Mouse (Mus musculus): Measurements from ENCODE around the gene Litaf. TPM values are rescaled to one million over a fixed set of nuclear protein-coding genes. Genes with fewer than 3 reads are reported as not detected.

Litaf gene
- polyA plus RNA-seq, 1 experiment, result 102 TPM

DNA sequence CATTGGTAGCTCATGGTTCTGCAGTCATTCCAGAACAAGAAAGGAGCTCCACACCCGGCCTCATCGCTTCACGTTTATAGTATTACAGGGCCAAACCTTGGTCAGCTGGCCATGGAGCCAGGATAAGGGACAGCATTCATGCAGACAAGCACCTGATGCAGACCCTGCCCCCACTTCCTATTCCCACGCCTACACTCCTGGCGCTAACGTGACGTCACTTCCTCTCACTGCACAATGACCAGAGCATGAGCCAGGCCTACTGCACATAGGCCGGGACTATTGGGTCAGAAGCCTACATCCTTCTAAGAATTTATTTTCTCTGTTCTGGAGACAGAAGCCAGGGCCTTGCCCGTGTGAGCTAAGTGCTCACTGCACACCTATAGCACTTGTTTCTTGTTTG, 115.4 kb downstream of the Litaf start:
- peak overlapping the region; percentile 52 for H3K4me3 ChIP-seq (ENCODE audit: low read depth, low read length)
- no peaks in the 10 kb centered on the region for H3K9me3 ChIP-seq (replicated peaks; ENCODE audit: control insufficient read depth, insufficient read depth, low read length, poor library complexity, severe bottlenecking)
- no peak overlapping the region for H3K27ac ChIP-seq (ENCODE audit: insufficient read depth, low read length)
- H3K4me1 ChIP-seq (ENCODE audit: control insufficient read depth, insufficient read depth, low read length), result peaks cover 2% of the 10 kb centered on the region
- no peaks in the 10 kb centered on the region for H3K36me3 ChIP-seq (ENCODE audit: control insufficient read depth, insufficient read depth, low read length, poor library complexity, severe bottlenecking)
- H3K27me3 ChIP-seq (ENCODE audit: control insufficient read depth, insufficient read depth, low read length, poor library complexity, severe bottlenecking), result no peaks in the 10 kb centered on the region
- TF ChIP-seq EP300 (IDR thresholded peaks at IDR 0.05; ENCODE audit: insufficient read depth, low read depth, low read length), result no peak; the same call in 1 of the 2 replicates
- no peak for TF ChIP-seq POLR2A (IDR thresholded peaks at IDR 0.05; ENCODE audit: insufficient read depth, low read length)
- TF ChIP-seq CTCF (IDR thresholded peaks at IDR 0.05; ENCODE audit: low read depth, low read length), result no peak
- H3K9ac ChIP-seq (ENCODE audit: low read depth, poor library complexity, severe bottlenecking), result no peak overlapping the region

DNA sequence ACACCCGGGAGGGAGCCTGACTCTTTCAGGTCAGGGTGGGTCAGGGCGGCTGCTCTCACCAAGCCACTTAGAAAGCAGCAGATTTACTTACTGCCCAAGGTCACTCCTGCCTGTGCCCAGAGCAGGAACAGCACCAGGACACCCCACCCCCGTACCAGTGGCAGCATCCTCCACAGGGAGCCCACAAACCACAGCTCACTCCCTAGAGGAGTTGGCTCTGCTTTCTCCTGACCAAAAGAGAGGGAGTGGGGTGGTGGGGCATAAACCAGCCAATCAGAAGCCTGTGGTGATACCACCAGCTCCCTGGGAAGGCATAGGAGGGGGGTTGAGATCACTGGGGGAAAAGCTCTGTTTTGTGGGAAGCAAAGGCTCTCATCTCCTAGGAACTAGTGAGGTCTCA, 118.2 kb downstream of the Litaf start:
- Histone ChIP-seq H3K4me1 (ENCODE audit: control insufficient read depth, insufficient read depth, low read length) (peaks cover 2% of the 10 kb centered on the region), H3K27ac (ENCODE audit: insufficient read depth, low read length) (no peak overlapping the region), H3K9ac (ENCODE audit: low read depth, poor library complexity, severe bottlenecking) (no peak overlapping the region), H3K9me3 (replicated peaks; ENCODE audit: control insufficient read depth, insufficient read depth, low read length, poor library complexity, severe bottlenecking) (no peaks in the 10 kb centered on the region), H3K4me3 (ENCODE audit: low read depth, low read length) (no peak overlapping the region), H3K36me3 (ENCODE audit: control insufficient read depth, insufficient read depth, low read length, poor library complexity, severe bottlenecking) (no peaks in the 10 kb centered on the region), H3K27me3 (ENCODE audit: control insufficient read depth, insufficient read depth, low read length, poor library complexity, severe bottlenecking) (no peaks in the 10 kb centered on the region)
- TF ChIP-seq CTCF (IDR thresholded peaks at IDR 0.05; ENCODE audit: low read depth, low read length), result no peak
- TF ChIP-seq EP300 (IDR thresholded peaks at IDR 0.05; ENCODE audit: insufficient read depth, low read depth, low read length), result no peak
- no peak for TF ChIP-seq POLR2A (IDR thresholded peaks at IDR 0.05; ENCODE audit: insufficient read depth, low read length)

DNA sequence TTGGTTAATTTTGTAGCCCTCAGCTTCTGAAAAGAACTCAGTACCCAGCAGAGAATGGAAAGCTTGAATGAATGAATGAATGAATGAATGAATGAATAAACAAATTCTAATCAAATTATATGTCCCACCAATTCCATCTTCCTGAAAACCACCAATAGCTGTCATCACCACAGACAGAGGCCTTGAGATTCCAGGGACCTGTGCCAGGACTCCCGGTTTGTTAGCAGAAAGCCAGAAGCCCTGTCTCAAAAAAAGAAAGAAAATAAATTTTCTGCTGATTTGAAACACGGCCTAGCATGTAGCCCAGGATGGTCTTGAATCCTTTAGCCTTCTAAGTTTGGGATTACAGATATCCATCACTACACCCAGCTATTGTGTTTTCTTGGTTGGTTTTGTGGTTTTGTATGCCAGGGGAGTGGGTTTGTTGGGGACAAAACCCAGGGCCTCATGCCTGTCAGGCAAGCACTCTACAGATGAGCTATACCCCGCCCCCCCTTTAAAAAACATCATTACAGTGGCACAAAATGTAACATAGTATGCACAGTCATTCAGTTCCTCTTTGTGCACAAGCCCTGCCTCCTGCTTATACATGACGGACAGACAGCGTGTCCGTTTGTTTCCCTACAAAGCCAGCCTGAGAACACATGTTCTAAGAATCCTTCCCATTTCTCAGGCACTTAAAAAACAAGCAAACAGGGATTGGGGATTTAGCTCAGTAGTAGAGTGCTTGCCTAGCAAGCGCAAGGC, 120.4 kb downstream of the Litaf start:
- Histone ChIP-seq H3K4me3 (ENCODE audit: low read depth, low read length) (no peak overlapping the region), H3K9ac (ENCODE audit: low read depth, poor library complexity, severe bottlenecking) (no peak overlapping the region), H3K27ac (ENCODE audit: insufficient read depth, low read length) (no peak overlapping the region), H3K36me3 (ENCODE audit: control insufficient read depth, insufficient read depth, low read length, poor library complexity, severe bottlenecking) (no peaks in the 10 kb centered on the region), H3K4me1 (ENCODE audit: control insufficient read depth, insufficient read depth, low read length) (peaks cover 2% of the 10 kb centered on the region), H3K27me3 (ENCODE audit: control insufficient read depth, insufficient read depth, low read length, poor library complexity, severe bottlenecking) (no peaks in the 10 kb centered on the region), H3K9me3 (replicated peaks; ENCODE audit: control insufficient read depth, insufficient read depth, low read length, poor library complexity, severe bottlenecking) (no peaks in the 10 kb centered on the region)
- TF ChIP-seq EP300 (IDR thresholded peaks at IDR 0.05; ENCODE audit: insufficient read depth, low read depth, low read length), result no peak
- TF ChIP-seq CTCF (IDR thresholded peaks at IDR 0.05; ENCODE audit: low read depth, low read length), result no peak
- TF ChIP-seq POLR2A (IDR thresholded peaks at IDR 0.05; ENCODE audit: insufficient read depth, low read length), result no peak

DNA sequence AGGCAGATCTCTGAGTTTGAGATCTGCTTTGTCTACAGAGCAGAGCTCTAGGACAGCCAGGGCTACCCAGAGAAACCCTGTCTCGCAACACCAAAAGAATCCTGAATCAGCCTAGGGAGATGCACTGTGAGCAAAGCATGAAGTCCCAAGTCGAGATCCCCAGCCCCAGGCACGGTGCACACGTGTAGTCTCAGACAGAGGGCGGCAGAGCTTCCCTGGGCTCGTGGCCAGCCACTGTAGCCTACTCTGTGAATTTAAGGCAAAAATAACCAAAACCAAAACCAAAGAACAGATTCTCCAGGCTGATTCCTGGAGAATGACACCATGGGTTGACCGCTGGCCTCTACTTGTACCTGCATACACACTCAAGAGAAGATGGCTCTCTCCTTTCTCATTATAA, 121.4 kb downstream of the Litaf start:
- no peaks in the 10 kb centered on the region for H3K9me3 ChIP-seq (replicated peaks; ENCODE audit: control insufficient read depth, insufficient read depth, low read length, poor library complexity, severe bottlenecking)
- H3K27me3 ChIP-seq (ENCODE audit: control insufficient read depth, insufficient read depth, low read length, poor library complexity, severe bottlenecking), result no peaks in the 10 kb centered on the region
- no peak overlapping the region for H3K4me3 ChIP-seq (ENCODE audit: low read depth, low read length)
- no peak overlapping the region for H3K9ac ChIP-seq (ENCODE audit: low read depth, poor library complexity, severe bottlenecking)
- H3K36me3 ChIP-seq (ENCODE audit: control insufficient read depth, insufficient read depth, low read length, poor library complexity, severe bottlenecking), result no peaks in the 10 kb centered on the region
- TF ChIP-seq EP300 (IDR thresholded peaks at IDR 0.05; ENCODE audit: insufficient read depth, low read depth, low read length) (no peak), CTCF (IDR thresholded peaks at IDR 0.05; ENCODE audit: low read depth, low read length) (no peak), POLR2A (IDR thresholded peaks at IDR 0.05; ENCODE audit: insufficient read depth, low read length) (no peak)
- peaks cover 2% of the 10 kb centered on the region for H3K4me1 ChIP-seq (ENCODE audit: control insufficient read depth, insufficient read depth, low read length)
- no peak overlapping the region for H3K27ac ChIP-seq (ENCODE audit: insufficient read depth, low read length)

DNA sequence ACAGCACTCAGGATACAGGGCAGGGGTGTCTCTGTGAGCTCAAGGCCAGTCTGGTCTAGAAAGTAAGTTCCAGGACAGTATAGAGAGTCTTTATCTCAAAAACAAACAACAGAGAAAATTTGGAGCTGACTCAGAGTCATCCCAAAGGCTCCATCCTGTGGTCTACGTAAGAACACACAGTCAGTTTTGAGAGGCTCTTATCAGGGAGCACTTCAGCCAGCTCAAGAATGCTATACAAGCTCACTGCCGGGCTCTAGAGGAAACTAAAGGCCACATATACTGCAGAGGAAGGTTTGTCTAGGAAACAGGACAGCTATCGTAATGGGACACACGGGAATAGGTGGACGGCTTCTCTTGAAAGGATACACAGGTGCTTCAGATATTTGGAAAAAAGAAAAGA, 122.7 kb downstream of the Litaf start:
- Histone ChIP-seq H3K27me3 (ENCODE audit: control insufficient read depth, insufficient read depth, low read length, poor library complexity, severe bottlenecking) (no peaks in the 10 kb centered on the region), H3K9ac (ENCODE audit: low read depth, poor library complexity, severe bottlenecking) (no peak overlapping the region), H3K4me1 (ENCODE audit: control insufficient read depth, insufficient read depth, low read length) (peaks cover 2% of the 10 kb centered on the region), H3K9me3 (replicated peaks; ENCODE audit: control insufficient read depth, insufficient read depth, low read length, poor library complexity, severe bottlenecking) (no peaks in the 10 kb centered on the region), H3K27ac (ENCODE audit: insufficient read depth, low read length) (no peak overlapping the region), H3K4me3 (ENCODE audit: low read depth, low read length) (no peak overlapping the region), H3K36me3 (ENCODE audit: control insufficient read depth, insufficient read depth, low read length, poor library complexity, severe bottlenecking) (no peaks in the 10 kb centered on the region)
- no peak for TF ChIP-seq POLR2A (IDR thresholded peaks at IDR 0.05; ENCODE audit: insufficient read depth, low read length)
- no peak for TF ChIP-seq EP300 (IDR thresholded peaks at IDR 0.05; ENCODE audit: insufficient read depth, low read depth, low read length)
- no peak for TF ChIP-seq CTCF (IDR thresholded peaks at IDR 0.05; ENCODE audit: low read depth, low read length)

DNA sequence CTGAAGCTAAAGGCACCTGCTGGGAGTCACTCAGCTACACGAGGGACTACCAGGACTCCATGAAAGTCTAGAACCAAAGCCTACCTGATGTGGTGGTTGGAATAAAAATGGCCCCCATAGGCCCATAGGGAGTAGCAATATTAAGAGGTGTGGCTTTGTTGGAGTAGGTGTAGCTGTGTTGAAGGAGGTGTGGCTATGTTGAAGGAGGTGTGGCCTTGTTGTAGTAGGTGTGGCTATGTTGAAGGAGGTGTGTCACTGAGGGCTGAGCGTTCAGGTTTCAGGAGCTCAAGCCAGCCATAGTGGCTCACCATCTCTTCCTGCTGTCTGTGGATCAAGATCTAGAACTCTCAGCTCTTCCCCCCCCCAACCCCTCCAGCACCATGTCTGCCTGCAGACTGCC, 125.3 kb downstream of the Litaf start:
- no peaks in the 10 kb centered on the region for H3K9me3 ChIP-seq (replicated peaks; ENCODE audit: control insufficient read depth, insufficient read depth, low read length, poor library complexity, severe bottlenecking)
- H3K4me3 ChIP-seq (ENCODE audit: low read depth, low read length), result no peak overlapping the region
- H3K36me3 ChIP-seq (ENCODE audit: control insufficient read depth, insufficient read depth, low read length, poor library complexity, severe bottlenecking), result no peaks in the 10 kb centered on the region
- no peak overlapping the region for H3K27ac ChIP-seq (ENCODE audit: insufficient read depth, low read length)
- peaks cover 2% of the 10 kb centered on the region for H3K4me1 ChIP-seq (ENCODE audit: control insufficient read depth, insufficient read depth, low read length)
- no peak overlapping the region for H3K9ac ChIP-seq (ENCODE audit: low read depth, poor library complexity, severe bottlenecking)
- TF ChIP-seq POLR2A (IDR thresholded peaks at IDR 0.05; ENCODE audit: insufficient read depth, low read length), result no peak
- TF ChIP-seq EP300 (IDR thresholded peaks at IDR 0.05; ENCODE audit: insufficient read depth, low read depth, low read length), result no peak
- no peak for TF ChIP-seq CTCF (IDR thresholded peaks at IDR 0.05; ENCODE audit: low read depth, low read length)
- H3K27me3 ChIP-seq (ENCODE audit: control insufficient read depth, insufficient read depth, low read length, poor library complexity, severe bottlenecking), result no peaks in the 10 kb centered on the region
